Mouse (Mus musculus) forebrain, embryonic 14.5 days (tissue): ENCODE data around the gene Nup43. TPM values are rescaled to one million over a fixed set of nuclear protein-coding genes. Genes with fewer than 3 reads are reported as not detected.
A peak's percentile ranks its signal among the peaks of the same experiment; 100 is the strongest.

Experiments
- ATAC-seq: fragments of 200-750 bp; cut with Nextera tagmentation; 2 replicates; pipeline ENCODE4 v1.8.0; 2017; ENCODE audit warnings: mild to moderate bottlenecking, moderate library complexity
- DNase-seq: peaks from one replicate; pipeline ENCODE4 v3.0.0-alpha.2; 2015; ENCODE audit warnings: low spot score
- H3K27ac ChIP-seq: fragments of 300-500 bp; sonication (generic); 2 replicates; pipeline ENCODE4 v1.5.1; 2014; ENCODE audit warnings: low read depth, mild to moderate bottlenecking, control low read depth, low read length, moderate library complexity
- H3K27me3 ChIP-seq: fragments of 300-500 bp; sonication (generic); replicated peaks from 2 replicates; pipeline ENCODE4 v1.6.1; 2014; ENCODE audit warnings: low read length, control low read depth, mixed read lengths; ENCODE audit not compliant: control insufficient read depth, insufficient read depth
- H3K36me3 ChIP-seq: fragments of 300-500 bp; sonication (generic); 2 replicates; pipeline ENCODE4 v1.6.1; 2014; ENCODE audit warnings: low read length, control low read depth; ENCODE audit not compliant: control insufficient read depth, insufficient read depth
- H3K4me1 ChIP-seq: fragments of 300-500 bp; sonication (generic); 2 replicates; pipeline ENCODE4 v1.6.1; 2014; ENCODE audit warnings: antibody characterized with exemption, low read length, control low read depth; ENCODE audit not compliant: control insufficient read depth, insufficient read depth
- H3K4me2 ChIP-seq: fragments of 300-500 bp; sonication (generic); 2 replicates; pipeline ENCODE4 v1.6.1; 2014; ENCODE audit warnings: mild to moderate bottlenecking, control low read depth, low read length
- H3K4me3 ChIP-seq: fragments of 300-500 bp; sonication (generic); 2 replicates; pipeline ENCODE4 v1.5.1; 2014; ENCODE audit warnings: low read depth, low read length, control low read depth
- H3K9ac ChIP-seq: fragments of 300-500 bp; sonication (generic); 2 replicates; pipeline ENCODE4 v1.6.1; 2014; ENCODE audit warnings: mild to moderate bottlenecking, low read length, control low read depth, moderate library complexity
- H3K9me3 ChIP-seq: fragments of 300-500 bp; sonication (generic); replicated peaks from 2 replicates; pipeline ENCODE4 v1.6.1; 2016; ENCODE audit warnings: low read length, control low read depth, mixed read lengths; ENCODE audit not compliant: control insufficient read depth
- WGBS: fragments of 180-500 bp; shearing (Covaris S2); extraction: QIAGEN DNeasy Blood & Tissue Kit; methylation state at CpG from one replicate; pipeline ENCODE4 v1.1.7; 2014; 5-methylcytosine and 5-hydroxymethylcytosine counted together
- polyA plus RNA-seq: library from polyadenylated mRNA; unstranded; fragments of >200 nt; fragmentation: Nextera tagmentation; extraction: Ambion mirVana; gene quantifications from 2 replicates; pipeline ENCODE4 v1.2.1, GENCODE M21; 2014

Nup43 gene
- polyA plus RNA-seq, 1 experiment from 2014 or later: 43.2 TPM

- Histone ChIP-seq H3K9me3 (no peaks in the 10 kb centered on the region), H3K4me3 (no peak overlapping the region), H3K36me3 (peaks cover 67% of the 10 kb centered on the region), H3K27me3 (no peaks in the 10 kb centered on the region), H3K4me1 (no peaks in the 10 kb centered on the region), H3K27ac (no peak overlapping the region), H3K9ac (no peak overlapping the region), H3K4me2 (no peak overlapping the region)
- no peak for ATAC-seq
- whole genome bisulfite sequencing: 68% methylated on average over 1 of the region's 1 CpGs
- DNase-seq: peak; percentile 28
Measured at GRCm38 (mm10) chr10:7673673-7674072, 6.4 kb downstream of the Nup43 start.

GRCm38 (mm10) chr10:7680731-7681301, 13.5 kb downstream of the Nup43 start, which contains the start of the genes Pcmt1 and Lats1:
Gene Pcmt1, minus strand, starts transcription at chr10:7681136.
Gene Lats1, plus strand, starts transcription at chr10:7681214.
- Histone ChIP-seq H3K4me2 (peak within 1 kb of the TSS; percentile 69), H3K4me3 (peak within 1 kb of the TSS; percentile 99), H3K27ac (peak within 1 kb of the TSS; percentile 94), H3K9ac (peak within 1 kb of the TSS; percentile 99), H3K36me3 (peaks cover 35% of the 10 kb centered on the region), H3K9me3 (no peaks in the 10 kb centered on the region), H3K27me3 (no peaks in the 10 kb centered on the region), H3K4me1 (peaks cover 19% of the 10 kb centered on the region)
- peak; percentile 88 for DNase-seq
- ATAC-seq: peak; percentile 91
- under 1% methylated on average over 64 of the region's 65 CpGs for WGBS

- under 1% methylated on average over 60 of the region's 64 CpGs for WGBS
- DNase-seq: peak; percentile 80
Measured at GRCm38 (mm10) chr10:7681343-7682025, 14.2 kb downstream of the Nup43 start.

GRCm38 (mm10) chr10:7682249-7682648, 14.9 kb downstream of the Nup43 start:
- WGBS: 52% methylated on average over 3 of the region's 3 CpGs
- Histone ChIP-seq H3K27me3 (no peaks in the 10 kb centered on the region), H3K27ac (no peak overlapping the region), H3K4me3 (peak overlapping the region; percentile 99), H3K9me3 (no peaks in the 10 kb centered on the region), H3K9ac (peak overlapping the region; percentile 99), H3K4me1 (peaks cover 19% of the 10 kb centered on the region), H3K4me2 (peak overlapping the region; percentile 69), H3K36me3 (peaks cover 20% of the 10 kb centered on the region)
- ATAC-seq: no peak
- no peak for DNase-seq

More at GRCm38 (mm10) chr10:7681343-7682025, 14.2 kb downstream of the Nup43 start:
- no peaks in the 10 kb centered on the region for H3K27me3 ChIP-seq
- H3K4me1 ChIP-seq: peaks cover 19% of the 10 kb centered on the region
- H3K4me3 ChIP-seq: peak overlapping the region; percentile 99
- peaks cover 28% of the 10 kb centered on the region for H3K36me3 ChIP-seq
- H3K9me3 ChIP-seq: no peaks in the 10 kb centered on the region
- peak overlapping the region; percentile 94 for H3K27ac ChIP-seq
- peak overlapping the region; percentile 99 for H3K9ac ChIP-seq
- peak; percentile 81 for ATAC-seq
- peak overlapping the region; percentile 69 for H3K4me2 ChIP-seq

- no peak for DNase-seq
- H3K4me1 ChIP-seq: peaks cover 12% of the 10 kb centered on the region
- no peak overlapping the region for H3K27ac ChIP-seq
- no peaks in the 10 kb centered on the region for H3K9me3 ChIP-seq
- no peak overlapping the region for H3K4me3 ChIP-seq
- H3K27me3 ChIP-seq: no peaks in the 10 kb centered on the region
- H3K36me3 ChIP-seq: peaks cover 7% of the 10 kb centered on the region
- no peak for ATAC-seq
- no peak overlapping the region for H3K9ac ChIP-seq
- no peak overlapping the region for H3K4me2 ChIP-seq
- 95% methylated on average over 6 of the region's 6 CpGs for WGBS
Measured at GRCm38 (mm10) chr10:7686902-7687301, 19.6 kb downstream of the Nup43 start.

- H3K27me3 ChIP-seq: no peaks in the 10 kb centered on the region
- no peak overlapping the region for H3K27ac ChIP-seq
- no peak overlapping the region for H3K4me2 ChIP-seq
- H3K9ac ChIP-seq: no peak overlapping the region
- DNase-seq (no peak), ATAC-seq (no peak)
- peaks cover 68% of the 10 kb centered on the region for H3K36me3 ChIP-seq
- no peak overlapping the region for H3K4me3 ChIP-seq
- H3K9me3 ChIP-seq: no peaks in the 10 kb centered on the region
- H3K4me1 ChIP-seq: no peaks in the 10 kb centered on the region
Measured at GRCm38 (mm10) chr10:7695286-7695685, 28.0 kb downstream of the Nup43 start.

- DNase-seq: no peak
- ATAC-seq: no peak
- no peaks in the 10 kb centered on the region for H3K9me3 ChIP-seq
- no peak overlapping the region for H3K4me2 ChIP-seq
- H3K36me3 ChIP-seq: peaks cover 81% of the 10 kb centered on the region
- no peaks in the 10 kb centered on the region for H3K27me3 ChIP-seq
- H3K9ac ChIP-seq: no peak overlapping the region
- no peak overlapping the region for H3K27ac ChIP-seq
- no peaks in the 10 kb centered on the region for H3K4me1 ChIP-seq
- no peak overlapping the region for H3K4me3 ChIP-seq
- 86% methylated on average over 3 of the region's 3 CpGs for WGBS
Measured at GRCm38 (mm10) chr10:7700120-7700519, 32.8 kb downstream of the Nup43 start.

GRCm38 (mm10) chr10:7702586-7702985, 35.3 kb downstream of the Nup43 start:
- no peak for DNase-seq
- Histone ChIP-seq H3K27me3 (no peaks in the 10 kb centered on the region), H3K36me3 (peaks cover 85% of the 10 kb centered on the region), H3K4me3 (no peak overlapping the region), H3K9ac (no peak overlapping the region), H3K27ac (no peak overlapping the region), H3K4me2 (no peak overlapping the region), H3K9me3 (no peaks in the 10 kb centered on the region), H3K4me1 (no peaks in the 10 kb centered on the region)
- 96% methylated on average over 6 of the region's 6 CpGs for WGBS
- ATAC-seq: no peak

- H3K9me3 ChIP-seq: no peaks in the 10 kb centered on the region
- no peak overlapping the region for H3K9ac ChIP-seq
- H3K4me3 ChIP-seq: no peak overlapping the region
- no peak for ATAC-seq
- no peak for DNase-seq
- no peak overlapping the region for H3K4me2 ChIP-seq
- no peak overlapping the region for H3K27ac ChIP-seq
- 93% methylated on average over 5 of the region's 5 CpGs for WGBS
- H3K4me1 ChIP-seq: no peaks in the 10 kb centered on the region
- H3K36me3 ChIP-seq: peaks cover 71% of the 10 kb centered on the region
- H3K27me3 ChIP-seq: no peaks in the 10 kb centered on the region
Measured at GRCm38 (mm10) chr10:7710121-7710520, 42.8 kb downstream of the Nup43 start.
